Mouse (Mus musculus) liver, embryonic 14 days (tissue): ENCODE results near the gene Cxadr. TPM values are rescaled to one million over a fixed set of nuclear protein-coding genes. Genes with fewer than 3 reads are reported as not detected.

Experiments
- polyA plus RNA-seq: library from polyadenylated mRNA; depleted of rRNA; stranded (reverse); fragments of >200 nt; gene quantifications from 2 replicates; pipeline ENCODE4 v1.2.3, GENCODE M21; 2012; rRNA removed

Gene Cxadr
- 7.2 and 8.3 TPM in 2 replicates for polyA plus RNA-seq

DNA sequence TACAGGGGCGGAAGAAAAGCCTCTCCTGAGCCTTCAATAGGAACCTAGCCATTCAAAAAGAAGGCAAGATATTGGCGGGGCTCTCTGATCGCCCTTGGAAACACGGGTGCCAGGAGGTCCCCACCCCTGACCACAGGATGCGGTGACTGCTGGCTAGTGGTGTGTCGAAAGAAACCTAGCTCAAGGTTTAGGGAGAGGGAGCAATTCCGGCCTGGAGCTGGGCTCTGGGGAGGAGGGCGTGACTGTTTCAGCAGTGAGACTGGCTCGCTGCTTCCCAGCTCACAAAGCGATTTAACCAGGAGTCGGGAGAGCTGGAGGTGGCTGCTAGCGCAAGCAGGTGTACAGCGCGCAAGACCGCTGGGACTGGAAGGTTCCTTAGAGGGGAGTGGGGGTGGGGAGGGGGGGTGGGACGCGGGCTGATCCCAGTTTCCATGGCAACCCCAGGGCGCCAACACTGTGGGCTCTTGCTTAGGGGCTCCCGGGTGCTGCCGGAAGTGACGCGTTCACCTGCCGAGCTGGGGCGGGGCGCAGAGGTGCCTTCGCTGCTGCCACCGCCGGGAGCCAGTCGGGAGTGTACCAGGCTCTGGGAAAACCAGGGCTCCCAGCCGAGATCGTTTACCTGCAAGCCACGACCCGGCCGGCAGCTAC is at the start of gene Cxadr:
Gene Cxadr, plus strand, starts transcription at position 307 of the 648 bp plus-strand sequence.

DNA sequence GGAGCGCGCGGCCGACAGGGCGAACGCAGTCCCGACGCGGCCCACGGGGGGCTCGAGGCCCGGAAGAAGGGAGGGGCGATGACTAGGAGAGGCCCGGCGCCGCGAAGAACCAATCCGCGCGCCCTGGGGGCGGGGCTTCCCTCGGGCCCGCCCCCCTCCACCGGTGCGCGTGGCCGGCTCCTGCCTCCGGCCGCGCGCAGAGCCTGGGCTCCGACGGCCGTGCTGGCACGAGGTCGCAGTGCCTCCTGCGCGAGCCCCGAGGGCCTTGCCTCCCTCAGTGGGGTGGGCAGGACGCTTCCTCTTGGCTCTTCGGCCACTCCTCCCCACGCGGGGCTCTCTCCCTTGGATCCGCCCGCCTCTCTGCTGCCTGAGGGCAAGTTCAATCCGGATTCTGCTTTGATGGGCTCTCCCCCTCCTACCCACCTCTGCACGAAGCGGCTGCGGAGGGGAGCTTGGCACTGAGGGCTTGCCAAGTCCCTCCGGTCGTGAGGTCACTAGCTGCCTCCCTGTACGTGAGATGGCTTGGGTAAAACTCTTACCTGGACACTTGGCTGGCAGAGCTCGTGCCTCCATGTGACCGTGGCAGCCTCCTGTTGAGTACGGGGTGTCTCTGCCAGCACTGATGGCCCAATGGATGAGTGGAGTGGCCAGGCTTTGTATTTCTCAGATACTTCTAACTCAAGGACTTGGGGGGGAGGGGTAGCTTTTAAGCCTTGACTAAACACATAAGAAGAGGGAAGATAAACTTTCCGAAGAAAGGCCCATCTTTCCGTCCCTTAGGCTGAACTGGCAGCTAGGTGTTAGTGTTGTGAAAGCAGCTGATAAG is 75.7 kb downstream of the Cxadr start, which contains the start of gene Btg3:
Gene Btg3, minus strand, starts transcription at position 448 of the 826 bp plus-strand sequence.

Other genes starting within 250 kb of the Cxadr start
- gene Btg3, start 75.7 kb downstream of the Cxadr start, polyA plus RNA-seq, result 5.9 and 7.8 TPM in 2 replicates